Mouse (Mus musculus) mouse embryonic stem cell (cell line): ENCODE measurements at regions not wholly inside any gene's neighbourhood (a gene's known extent, or its start where the extent isn't known, plus 50 kb on each side); places are given as distances from the start of the nearest gene placed in this dataset.

Experiments
- in situ Hi-C, 2 experiments: fragments of 300-500 bp; cut with MboI; formaldehyde crosslinking; loops; 1 replicate in 1 of 2; 3 replicates in 1 of 2; pipeline ENCODE4 v1.14.3; 2019 to 2020; ENCODE audit warnings: low sequenced_read_pairs in 2 of 2, low pct_unique_long_range_greater_than_20kb in 1 of 2, mixed read lengths in 1 of 2; ENCODE audit not compliant: unreplicated experiment in 1 of 2

DNA sequence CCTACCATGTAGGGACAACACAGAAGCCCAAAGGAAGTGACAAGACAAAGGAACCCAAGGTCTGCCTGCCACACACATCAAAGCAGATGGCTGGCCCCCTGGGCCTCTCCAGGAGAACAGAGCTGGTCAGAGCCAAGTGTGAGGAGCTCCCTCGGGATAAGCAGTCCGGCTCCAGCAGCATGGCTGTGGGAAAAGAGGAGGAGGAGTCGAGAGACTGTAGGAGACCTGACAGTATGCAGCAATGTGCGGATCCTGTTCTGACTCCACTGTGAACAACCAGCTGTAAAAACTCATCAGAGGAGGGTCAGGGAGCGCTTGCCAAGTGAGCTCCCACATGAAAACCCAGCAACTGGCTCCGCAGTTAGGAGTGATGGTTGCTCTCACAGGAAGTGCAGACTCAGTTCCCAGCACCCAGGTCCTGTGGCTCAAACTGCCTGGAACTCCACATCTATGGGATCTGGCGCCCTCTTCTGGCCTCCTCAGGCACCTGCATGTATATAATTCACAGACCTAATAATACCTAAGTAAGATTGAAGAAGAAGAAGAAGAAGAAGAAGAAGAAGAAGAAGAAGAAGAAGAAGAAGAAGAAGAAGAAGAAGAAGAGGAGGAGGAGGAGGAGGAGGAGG, 79.3 kb upstream of the Errfi1 start:
- in situ Hi-C loops, result loop anchor here in 1 of 2 experiments (5.0 kb wide), 1 partner anchor 73 kb away; no protein-coding TSS in a partner anchor

DNA sequence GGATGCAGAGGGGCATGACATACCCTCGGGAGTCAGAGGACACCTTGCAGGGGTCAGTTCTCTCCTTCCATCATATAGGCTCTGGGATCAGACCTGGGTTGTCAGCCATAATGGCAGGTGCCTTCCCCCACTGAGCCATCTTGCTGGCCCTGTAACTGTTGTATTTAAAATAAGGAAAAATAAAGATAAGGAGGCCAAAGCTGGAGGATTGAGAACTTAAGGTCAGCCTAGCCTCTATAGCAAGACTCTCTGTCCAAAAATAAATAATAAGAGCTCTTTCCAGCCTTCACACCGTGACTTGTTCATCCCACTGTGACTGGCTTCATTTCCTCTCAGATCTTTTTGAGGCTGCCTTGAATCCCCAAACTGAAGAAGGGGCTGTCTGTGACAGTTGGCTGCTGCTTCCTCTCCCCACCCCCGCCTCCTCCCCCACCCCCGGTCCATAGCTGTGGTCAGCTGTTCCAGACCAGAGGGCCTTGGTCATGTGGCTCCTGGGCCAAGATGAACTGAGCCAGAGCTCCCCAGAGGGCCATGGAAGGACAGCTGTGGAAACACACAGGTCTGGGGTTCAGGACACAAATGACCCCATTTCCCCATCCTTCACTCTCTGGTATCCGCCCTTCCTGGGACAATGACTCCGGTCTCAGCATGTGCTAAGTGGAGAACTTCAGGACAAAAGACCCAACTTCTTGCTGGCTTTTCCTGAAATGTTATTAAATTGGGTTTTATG, 81.6 kb upstream of the Errfi1 start:
- in situ Hi-C loops, result loop anchor here in 1 of 2 experiments (5.0 kb wide), 1 partner anchor 75 kb away; no protein-coding TSS in a partner anchor

DNA sequence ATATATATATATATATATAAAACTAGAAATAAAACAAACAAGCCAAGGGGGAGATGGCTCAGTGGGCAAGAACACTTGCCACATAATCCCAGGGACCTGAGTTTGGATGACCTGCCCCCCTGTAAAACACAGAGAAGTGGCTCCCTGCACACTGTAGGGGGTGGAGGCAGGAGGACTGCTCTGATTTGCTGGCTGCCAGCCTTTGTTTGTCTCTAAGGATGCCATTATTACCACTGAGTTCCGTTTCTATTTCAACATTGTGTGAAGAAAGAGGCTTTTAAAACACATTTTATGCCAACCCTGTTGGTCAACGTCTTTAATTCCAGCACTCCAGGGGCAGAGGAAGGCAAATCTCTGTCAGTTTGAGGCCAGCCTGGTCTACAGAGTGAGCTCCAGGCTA, 82.2 kb upstream of the Errfi1 start:
- in situ Hi-C loops, result loop anchor here in 1 of 2 experiments (5.0 kb wide), 1 partner anchor 76 kb away; no protein-coding TSS in a partner anchor

DNA sequence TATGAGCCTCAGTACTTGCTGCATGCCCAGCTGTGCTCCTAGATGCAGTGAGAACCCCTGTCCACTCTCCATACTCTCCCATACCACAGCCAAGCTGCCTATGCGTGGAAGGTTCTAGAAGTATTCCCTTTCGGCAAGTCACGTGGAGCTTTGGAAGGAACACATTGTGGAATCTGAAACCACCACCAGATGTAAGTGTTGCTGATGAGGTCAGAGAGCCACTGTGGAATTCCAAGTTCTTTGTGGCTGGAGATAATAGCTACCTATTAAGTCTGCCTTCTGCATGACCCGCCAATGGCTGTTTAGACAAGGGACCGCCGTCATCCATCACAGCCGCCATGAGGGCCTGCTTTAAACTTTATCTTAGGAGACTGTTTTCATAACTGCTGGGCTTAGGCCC, 84.7 kb upstream of the Errfi1 start:
- in situ Hi-C loops, result no loop called here

DNA sequence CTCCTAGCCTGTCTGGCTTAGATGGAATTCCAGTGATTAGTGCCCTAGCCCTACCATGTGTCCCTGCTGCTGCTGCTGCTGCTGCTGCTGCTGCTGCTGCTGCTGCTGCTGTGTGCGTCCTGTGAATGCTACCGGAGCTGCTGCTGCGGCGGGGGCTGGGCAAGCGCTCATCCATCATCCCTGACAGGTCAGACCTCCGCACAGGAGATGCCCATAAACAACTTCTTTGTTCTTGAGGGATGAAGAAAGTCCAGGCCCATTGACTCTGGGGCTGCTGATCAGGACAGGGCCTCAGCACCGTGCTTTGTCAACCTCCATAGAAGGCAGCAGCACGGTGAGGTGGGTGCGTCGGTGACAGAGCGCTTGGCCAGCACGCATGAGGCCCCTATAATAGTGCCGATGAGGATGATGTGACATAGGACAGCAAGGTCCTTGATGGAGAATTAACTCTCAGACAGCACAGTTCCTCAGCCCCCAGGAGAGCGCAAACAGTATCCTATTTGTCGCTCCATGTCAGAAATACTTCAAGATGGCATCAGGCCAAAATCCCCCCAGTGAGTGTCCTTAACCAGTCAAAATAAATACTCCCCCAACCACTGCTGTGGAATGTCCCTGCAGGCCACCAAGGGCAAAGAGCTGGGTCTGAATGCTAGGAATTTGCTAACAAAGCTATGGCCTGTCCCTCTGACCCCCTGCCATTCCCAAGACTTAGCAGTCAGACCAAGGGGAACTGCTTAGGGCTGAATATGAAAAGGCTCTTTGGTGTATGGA, 95.1 kb upstream of the Errfi1 start:
- in situ Hi-C loops, result no loop called here

DNA sequence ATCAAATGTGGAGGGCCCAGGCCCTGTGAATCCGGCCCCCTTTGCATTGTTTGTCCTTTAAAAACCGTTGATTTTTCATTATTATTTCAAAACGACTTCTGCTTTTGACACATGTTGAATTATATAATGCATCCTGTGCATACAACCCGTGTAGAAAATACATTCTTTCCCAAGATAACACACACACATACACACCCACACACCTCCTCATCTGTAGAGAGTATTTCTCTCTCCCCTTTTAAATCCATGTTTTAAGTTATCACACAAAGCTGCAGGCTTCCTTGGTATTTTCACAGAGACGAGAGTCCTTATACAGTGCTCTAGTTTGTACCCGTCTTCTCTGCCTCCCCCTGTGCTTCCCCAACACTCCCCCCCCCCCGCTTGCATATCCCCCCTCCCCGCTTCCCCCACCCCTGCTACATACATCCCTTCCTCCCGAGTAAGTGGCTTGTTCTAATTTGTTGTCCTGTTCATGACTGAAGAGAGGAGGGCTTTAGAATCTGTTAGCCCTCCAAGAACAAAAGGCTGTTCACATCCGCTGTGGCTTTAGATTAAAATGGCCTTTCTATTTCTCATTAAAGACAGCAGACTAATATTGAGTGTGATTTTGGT, 95.8 kb upstream of the Errfi1 start:
- in situ Hi-C loops, result no loop called here

DNA sequence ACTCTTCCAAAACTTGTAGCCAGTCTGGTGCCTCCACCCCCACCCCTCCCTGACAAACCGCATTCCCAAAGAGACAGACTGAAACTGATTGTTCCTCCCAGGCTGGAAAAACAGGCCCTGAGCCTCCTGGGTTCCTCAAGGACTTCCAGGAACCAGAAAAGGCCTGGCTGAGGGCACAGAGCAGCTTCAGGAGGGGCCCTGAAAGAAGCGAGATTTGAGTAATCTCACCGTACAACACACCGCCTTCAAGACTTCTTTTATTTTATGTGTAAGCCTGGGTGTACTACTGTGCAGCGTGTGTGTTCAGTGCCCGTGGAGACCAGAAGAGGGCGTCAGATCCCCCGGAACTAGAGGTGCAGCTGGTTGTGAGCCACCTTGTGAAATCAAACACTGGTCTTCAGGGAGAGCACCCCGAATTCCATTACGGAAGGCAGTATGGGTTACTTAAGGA, 96.4 kb upstream of the Errfi1 start:
- in situ Hi-C loops, result no loop called here

DNA sequence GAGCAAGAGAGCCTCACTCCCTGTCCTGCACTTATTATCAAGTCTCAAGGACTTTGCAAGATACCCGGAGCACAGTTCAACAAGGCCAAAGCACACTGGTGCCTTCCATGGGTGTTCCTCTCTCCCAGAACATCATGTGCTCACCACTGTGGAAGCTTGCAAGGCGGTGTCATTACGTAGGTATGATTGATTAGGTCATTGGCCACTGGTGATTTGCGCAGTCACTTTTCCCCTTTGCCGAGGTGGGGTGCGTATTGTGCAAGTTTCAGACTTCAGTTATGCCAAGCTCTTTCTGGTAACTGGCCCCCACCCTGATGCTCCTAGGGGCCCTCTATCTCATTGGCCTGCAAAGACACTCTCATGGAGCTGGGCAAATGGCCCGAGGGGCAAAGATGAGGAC, 98.3 kb upstream of the Errfi1 start:
- in situ Hi-C loops, result no loop called here

DNA sequence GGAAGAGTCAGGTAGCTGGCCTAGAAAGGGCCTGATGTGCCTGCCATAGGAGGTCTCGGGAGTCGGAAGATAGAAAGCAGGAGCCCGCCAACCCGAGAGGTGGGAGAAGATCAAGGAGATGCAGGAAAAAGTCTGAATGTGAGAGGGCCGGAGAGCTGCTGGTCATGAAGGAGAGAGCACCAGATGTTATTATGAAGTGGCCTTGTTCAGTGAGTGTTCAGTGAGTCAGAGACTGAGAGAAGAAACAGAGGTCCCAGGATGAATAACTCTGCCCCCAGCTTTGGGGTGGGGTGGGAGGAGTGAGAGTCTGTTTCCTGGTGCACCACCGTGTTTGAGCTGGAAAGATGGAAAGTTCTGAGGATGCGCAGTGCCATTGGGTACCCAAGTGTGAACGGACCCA, 100.2 kb upstream of the Slc45a1 start:
- in situ Hi-C loops, result no loop called here

DNA sequence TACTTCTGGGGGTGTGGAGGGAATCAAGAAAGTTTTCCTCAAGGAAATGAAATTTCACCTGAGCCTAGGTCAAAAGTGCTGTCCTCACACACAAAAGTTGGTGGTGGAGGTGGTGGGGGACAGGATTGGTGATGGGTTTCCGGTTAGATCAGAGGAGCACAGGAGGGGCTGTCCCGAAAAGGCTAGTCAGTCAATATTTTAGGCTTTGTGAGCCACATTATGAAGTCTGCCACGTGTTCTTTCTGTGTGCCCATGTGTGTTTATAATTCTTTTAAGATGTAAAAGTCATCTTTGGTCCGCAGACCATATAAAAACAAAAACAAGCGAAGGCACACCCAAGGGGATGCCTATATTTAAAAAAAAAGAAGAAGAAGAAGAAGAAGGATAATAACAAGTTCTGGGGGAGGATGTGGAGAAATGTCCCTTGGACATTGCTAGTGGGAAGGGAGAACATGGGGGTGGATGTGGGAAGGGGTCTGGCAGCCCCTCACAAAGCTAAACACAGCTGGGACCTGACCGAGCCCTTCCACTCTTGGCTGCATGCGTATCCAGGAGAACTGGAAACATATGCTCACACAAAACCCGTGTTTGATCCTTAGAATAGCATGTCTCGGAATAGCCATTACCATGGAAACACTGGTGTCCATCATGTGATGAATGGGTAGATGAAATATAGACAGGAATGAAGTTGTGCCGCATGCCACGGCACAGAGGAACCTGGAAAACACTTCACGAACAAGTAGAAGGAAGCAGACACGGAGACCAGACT, 98.7 kb upstream of the Slc45a1 start:
- in situ Hi-C loops, result no loop called here

DNA sequence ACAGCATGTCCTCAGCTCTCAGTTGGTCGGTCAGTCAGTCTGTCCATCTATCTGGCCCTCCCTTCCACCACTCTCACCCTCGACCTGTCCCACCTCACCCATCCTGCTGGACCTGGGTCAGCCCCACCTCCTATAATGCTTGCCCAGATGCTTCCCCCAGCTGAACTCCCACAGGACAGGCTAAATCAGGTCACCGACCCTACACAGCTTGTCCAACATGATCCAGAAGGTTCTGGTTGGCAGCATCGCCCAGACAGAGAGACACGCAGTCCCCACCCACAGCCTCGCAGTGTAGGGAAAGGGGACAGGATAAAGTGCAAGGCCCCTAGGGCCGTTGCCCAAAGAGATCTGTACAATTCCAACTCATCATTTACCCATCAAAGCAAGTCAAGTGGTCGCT, 97.1 kb upstream of the Slc45a1 start:
- in situ Hi-C loops, result no loop called here

DNA sequence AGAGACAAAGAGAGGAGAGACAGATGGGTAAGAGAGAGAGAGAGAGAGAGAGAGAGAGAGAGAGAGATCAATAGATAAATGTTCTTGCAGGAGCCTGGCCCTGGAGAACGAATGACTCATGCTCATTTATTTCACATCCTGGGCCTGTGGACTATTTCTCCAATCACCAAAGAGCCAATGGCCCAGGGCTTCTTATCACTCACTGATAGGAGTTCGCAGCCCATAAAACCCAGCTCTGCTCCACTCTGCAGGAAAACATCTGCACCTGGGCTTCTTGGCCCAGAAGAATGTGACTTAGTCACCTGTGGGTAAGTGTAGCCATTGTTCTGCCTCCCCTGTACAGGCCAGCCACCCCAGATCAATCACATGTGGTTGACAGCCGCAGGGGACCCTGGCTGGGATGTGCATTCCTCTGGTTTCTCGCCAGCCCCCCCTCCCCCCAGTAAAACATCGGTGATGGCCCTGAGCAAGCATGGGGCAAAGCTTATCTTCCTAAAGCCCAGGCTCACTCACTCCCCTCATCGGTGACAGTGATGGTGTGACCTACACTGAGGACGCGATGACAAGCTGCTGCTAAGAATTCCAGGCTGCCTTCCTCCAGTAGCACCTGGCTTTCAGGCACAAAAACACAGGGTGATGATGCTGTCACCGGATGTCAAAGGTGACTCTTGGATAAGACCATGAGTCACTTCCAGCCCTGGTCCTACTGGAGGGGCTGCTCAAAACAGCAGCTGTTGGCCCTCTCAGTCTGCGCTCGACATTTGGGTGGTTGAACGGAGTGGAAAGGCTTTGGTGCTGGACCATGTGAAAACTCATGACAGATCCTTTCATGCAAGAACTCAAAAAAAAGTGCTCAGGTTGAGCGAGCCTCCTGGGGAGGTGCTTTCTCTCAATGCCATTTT, 96.4 kb upstream of the Slc45a1 start:
- in situ Hi-C loops, result no loop called here

DNA sequence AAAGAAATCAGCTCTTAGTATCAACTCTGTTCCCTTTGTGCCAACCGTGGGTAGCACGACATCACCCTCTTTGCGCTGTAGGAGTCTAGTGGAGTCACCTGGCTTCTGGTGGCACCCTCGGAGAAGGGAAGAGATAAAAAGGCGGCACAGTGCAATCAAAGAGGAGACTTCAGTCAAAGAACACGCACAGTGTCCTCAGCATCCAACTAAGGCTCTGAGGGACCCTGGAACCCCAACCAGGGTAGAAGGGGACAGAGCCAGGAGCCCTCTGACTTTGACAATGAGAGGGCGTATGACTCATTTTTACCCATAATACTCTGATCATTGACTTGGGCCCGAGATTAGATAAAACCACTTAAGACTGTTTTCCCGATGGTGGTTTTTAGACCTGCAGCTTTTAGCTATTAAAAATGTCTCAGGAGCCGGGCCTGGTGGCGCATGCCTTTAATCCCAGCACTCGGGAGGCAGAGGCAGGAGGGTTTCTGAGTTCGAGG, 94.5 kb upstream of the Slc45a1 start:
- in situ Hi-C loops, result no loop called here

DNA sequence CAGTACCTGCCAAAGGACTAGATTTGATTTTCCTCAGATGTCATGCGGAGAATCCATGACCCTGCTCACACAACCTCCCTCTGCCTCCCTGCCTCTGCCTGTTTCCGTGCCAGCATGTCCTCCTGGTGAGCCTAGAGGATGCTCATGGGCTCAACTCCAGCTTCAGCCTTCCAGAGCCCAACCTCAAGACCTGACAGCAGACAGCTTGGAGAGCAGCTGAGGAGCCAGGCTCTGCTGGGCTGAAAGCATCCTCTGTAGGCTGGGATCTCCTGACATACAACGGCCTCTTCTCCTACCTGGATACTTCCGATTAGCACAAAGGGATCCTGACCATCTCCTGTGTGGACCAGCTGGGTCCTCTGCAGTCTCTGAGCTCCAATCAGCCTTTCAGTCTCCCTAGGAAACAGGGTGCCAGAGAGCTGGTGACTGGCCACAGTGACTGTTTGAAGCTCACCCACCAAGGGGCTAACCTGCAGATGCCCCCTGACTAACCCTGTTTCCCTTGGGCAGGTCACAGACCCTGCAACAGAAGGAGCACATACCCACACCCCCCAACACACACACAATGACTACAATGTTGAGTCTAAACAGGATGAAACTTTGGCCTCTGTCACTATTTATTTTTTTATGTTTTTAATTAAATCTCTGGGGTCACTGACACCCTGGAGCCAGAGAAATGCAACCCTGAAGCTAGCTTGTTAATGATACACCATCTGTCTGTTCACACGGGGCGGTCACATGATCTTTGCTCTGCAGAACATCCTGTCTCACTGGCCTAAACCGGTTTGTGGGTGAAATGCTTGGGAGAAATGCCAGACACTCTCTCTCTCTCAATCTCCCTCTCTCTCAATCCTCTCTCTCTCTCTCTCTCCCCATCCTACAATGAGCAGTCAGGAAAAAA, 93.8 kb upstream of the Slc45a1 start:
- in situ Hi-C loops, result no loop called here

DNA sequence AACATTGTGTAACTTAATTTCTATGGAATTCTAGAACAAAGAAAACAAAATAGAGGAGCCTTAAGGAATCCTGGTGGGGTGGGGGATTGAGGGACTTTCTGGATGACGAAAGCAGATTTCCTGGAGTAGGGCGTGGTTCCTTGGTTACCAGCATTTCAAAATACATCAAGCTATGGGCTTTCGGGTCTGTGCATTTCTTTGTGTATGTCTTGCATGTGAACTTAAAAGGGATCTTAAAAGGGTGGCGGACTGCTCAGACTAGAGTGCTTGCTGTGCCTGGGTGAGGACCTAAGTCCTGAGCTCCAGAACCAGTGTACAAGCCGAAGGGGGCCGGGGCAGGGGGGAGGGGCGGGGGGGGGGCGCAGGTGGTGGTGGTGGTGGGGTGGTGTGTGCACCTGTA, 91.5 kb upstream of the Slc45a1 start:
- in situ Hi-C loops, result no loop called here

DNA sequence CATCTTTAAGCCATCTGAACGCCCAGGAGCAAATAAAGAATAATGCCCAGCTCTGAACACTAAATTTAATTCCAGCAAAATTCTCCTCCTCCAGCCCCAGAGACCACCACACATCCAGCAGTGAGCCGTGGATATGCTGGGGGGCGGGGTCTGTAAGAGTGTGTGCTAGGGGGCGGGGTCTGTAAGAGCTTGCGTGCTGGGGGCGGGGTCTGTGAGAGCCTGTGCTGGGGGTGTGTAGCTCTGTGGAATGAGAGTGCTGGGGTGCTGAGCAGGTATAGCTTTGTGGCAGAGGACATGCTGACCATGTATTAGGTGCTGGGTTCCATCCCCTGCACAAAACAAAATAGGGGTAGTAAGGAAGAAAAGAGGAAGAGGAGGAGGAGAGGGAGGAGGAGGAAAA, 91.1 kb upstream of the Slc45a1 start:
- in situ Hi-C loops, result no loop called here
